In the genomic region with DNA sequence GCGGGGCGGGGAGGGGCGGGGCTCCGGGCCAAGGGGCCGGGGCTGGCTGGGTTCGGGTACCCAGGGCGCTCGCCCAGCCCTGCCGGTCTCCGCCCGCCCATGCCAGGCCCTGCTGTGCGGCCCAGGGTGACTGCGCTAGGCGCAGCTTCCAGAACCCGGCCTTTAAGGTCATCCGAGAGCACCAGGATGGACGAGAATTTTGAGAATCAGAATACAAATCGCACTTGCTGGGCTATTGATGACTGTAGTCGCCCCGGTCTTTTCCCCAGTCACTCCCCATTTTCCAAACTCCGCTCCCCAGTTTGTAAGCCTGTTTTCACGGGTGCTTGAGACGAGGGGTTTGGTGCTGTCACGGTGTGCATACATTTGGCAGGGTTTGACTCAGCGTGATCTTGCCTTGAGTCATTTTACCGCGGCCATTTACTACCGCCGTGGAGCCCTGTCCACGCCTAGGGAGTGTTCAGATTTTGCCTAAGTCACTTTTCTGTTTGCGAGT, we compare ENCODE assay signal across 8 mouse cellular contexts. TPM values are rescaled to one million over a fixed set of nuclear protein-coding genes. Genes with fewer than 3 reads are reported as not detected.
DNase-seq lines count a peak whose midpoint lies in the region; ATAC-seq and TF ChIP-seq lines count a peak whose summit lies in the region.

No protein-coding gene starts in this region.

- ATAC-seq in megakaryocyte, adult 5-6 weeks (ENCODE audit: poor library complexity, severe bottlenecking), result peak; percentile 43

- H3K79me2 ChIP-seq in heart, adult 2 months (replicated peaks; ENCODE audit: control insufficient read depth, insufficient read depth, low read length), result no peaks in the 10 kb centered on the region; the same call in 1 of the 2 replicates

- H3K27me3 ChIP-seq in heart, adult 2 months (ENCODE audit: control insufficient read depth, insufficient read depth, low read length), result no peaks in the 10 kb centered on the region
- no peaks in the 10 kb centered on the region for H3K27me3 ChIP-seq in hindbrain, embryonic 10.5 days (ENCODE audit: insufficient read depth, poor library complexity, severe bottlenecking)

- TF ChIP-seq CTCF in heart, adult 2 months (IDR thresholded peaks at IDR 0.05), result no peak

- no peak for TF ChIP-seq EP300 in heart, adult 2 months (IDR thresholded peaks at IDR 0.05; ENCODE audit: insufficient read depth, low read depth, low read length)

- H3K36me3 ChIP-seq in heart, adult 2 months (ENCODE audit: control insufficient read depth, insufficient read depth, low read length), result peaks cover 5% of the 10 kb centered on the region
- H3K36me3 ChIP-seq in hindbrain, embryonic 10.5 days, result peaks cover 39% of the 10 kb centered on the region

- TF ChIP-seq POLR2A in heart, adult 2 months (IDR thresholded peaks at IDR 0.05; ENCODE audit: insufficient read depth, low read depth, low read length), result no peak

- H3K27ac ChIP-seq in heart, adult 2 months, result peak overlapping the region; percentile 86
- peak overlapping the region; percentile 93 for H3K27ac ChIP-seq in hindbrain, embryonic 10.5 days

- H3K4me3 ChIP-seq in heart, adult 2 months, result peak overlapping the region; percentile 93
- peak overlapping the region; percentile 82 for H3K4me3 ChIP-seq in hindbrain, embryonic 10.5 days

- DNase-seq in heart, adult 2 months, result no peak
- DNase-seq in heart, adult 9 months (ENCODE audit: low spot score in 2 of 2), result no peak
- peak; percentile 42 for DNase-seq in urinary bladder, postnatal 25 days (ENCODE audit: low spot score)
- no peak for DNase-seq in urinary bladder, adult 2 months (ENCODE audit: low spot score)
- no peak for DNase-seq in hindbrain, embryonic 10.5 days (ENCODE audit: low spot score)
- DNase-seq in gastrocnemius, postnatal 25 days, result no peak
- no peak for DNase-seq in spleen, adult 18-20 months

- intact Hi-C loops in heart, adult 2 months (cut with DNase I), result loop anchor here (2.0 to 10.0 kb wide), 5 partner anchors 57 to 1496 kb away; a partner anchor contains a TSS

- WGBS in heart, adult 2 months, result 1% methylated on average over 24 of the region's 31 CpGs
- WGBS in hindbrain, embryonic 10.5 days, result under 1% methylated on average over 31 of the region's 31 CpGs

- peak overlapping the region; percentile 81 for H3K9ac ChIP-seq in heart, adult 2 months (ENCODE audit: low read depth, low read length)

- H3K4me1 ChIP-seq in heart, adult 2 months (ENCODE audit: control insufficient read depth, insufficient read depth, low read length), result peaks cover 1% of the 10 kb centered on the region
- H3K4me1 ChIP-seq in hindbrain, embryonic 10.5 days (replicated peaks), result peaks cover 7% of the 10 kb centered on the region

- H3K9me3 ChIP-seq in hindbrain, embryonic 10.5 days, result no peaks in the 10 kb centered on the region

RNA-seq across cellular contexts. Expression of a gene that starts 0.5 kb away (rescaled TPM):
- total RNA-seq in heart, adult 2 months (2021), result 10 to 100 TPM; 56.2 to 58.8 TPM
- 47.3 and 66.6 TPM in 2 replicates for polyA plus RNA-seq in heart, adult 2 months (2012; rRNA removed)
- polyA plus RNA-seq in urinary bladder, adult 2 months (2012; rRNA removed), result 66.6 and 79.2 TPM in 2 replicates
- polyA plus RNA-seq in hindbrain, embryonic 10.5 days (2016; fragmentation: Nextera tagmentation; extraction: Ambion mirVana), result 98.7 and 105 TPM in 2 replicates
- total RNA-seq in megakaryocyte, adult 5-6 weeks (2015), result 65.0 and 74.3 TPM in 2 replicates
- total RNA-seq in megakaryocyte, adult 5-6 weeks (2017), result 16.9 and 25.2 TPM in 2 replicates
- total RNA-seq in gastrocnemius, postnatal 25 days (2021), result 10 to 100 TPM; 63.9 to 64.2 TPM

RNA-seq across cellular contexts. Expression of a gene that starts 9.4 kb away (rescaled TPM):
- not detected for total RNA-seq in heart, adult 2 months (2021)
- 0.08 TPM in 1 of 2 replicates, not detected in the other for polyA plus RNA-seq in heart, adult 2 months (2012; rRNA removed)
- 0.03 TPM in 1 of 2 replicates, not detected in the other for polyA plus RNA-seq in urinary bladder, adult 2 months (2012; rRNA removed)
- polyA plus RNA-seq in hindbrain, embryonic 10.5 days (2016; fragmentation: Nextera tagmentation; extraction: Ambion mirVana), result not detected in 2 replicates
- 1.8 and 3.1 TPM in 2 replicates for total RNA-seq in megakaryocyte, adult 5-6 weeks (2015)
- 4.2 and 6.7 TPM in 2 replicates for total RNA-seq in megakaryocyte, adult 5-6 weeks (2017)
- total RNA-seq in gastrocnemius, postnatal 25 days (2021), result not detected

RNA-seq across cellular contexts. Expression of a gene that starts 34.8 kb away (rescaled TPM):
- not detected for total RNA-seq in heart, adult 2 months (2021)
- polyA plus RNA-seq in heart, adult 2 months (2012; rRNA removed), result not detected in 2 replicates
- not detected in 2 replicates for polyA plus RNA-seq in urinary bladder, adult 2 months (2012; rRNA removed)
- polyA plus RNA-seq in hindbrain, embryonic 10.5 days (2016; fragmentation: Nextera tagmentation; extraction: Ambion mirVana), result not detected in 2 replicates
- total RNA-seq in megakaryocyte, adult 5-6 weeks (2015), result not detected in 2 replicates
- total RNA-seq in megakaryocyte, adult 5-6 weeks (2017), result not detected in 2 replicates
- total RNA-seq in gastrocnemius, postnatal 25 days (2021), result not detected

RNA-seq across cellular contexts. Expression of a gene that starts 58.1 kb away (rescaled TPM):
- total RNA-seq in heart, adult 2 months (2021), result 10 to 100 TPM; 39.1 to 41.1 TPM
- polyA plus RNA-seq in heart, adult 2 months (2012; rRNA removed), result 14.8 and 23.8 TPM in 2 replicates
- polyA plus RNA-seq in urinary bladder, adult 2 months (2012; rRNA removed), result 20.3 and 26.5 TPM in 2 replicates
- polyA plus RNA-seq in hindbrain, embryonic 10.5 days (2016; fragmentation: Nextera tagmentation; extraction: Ambion mirVana), result 20.0 and 27.8 TPM in 2 replicates
- 36.6 and 50.8 TPM in 2 replicates for total RNA-seq in megakaryocyte, adult 5-6 weeks (2015)
- total RNA-seq in megakaryocyte, adult 5-6 weeks (2017), result 17.7 and 25.5 TPM in 2 replicates
- total RNA-seq in gastrocnemius, postnatal 25 days (2021), result 10 to 100 TPM; 18.9 to 21.6 TPM
